Mouse (Mus musculus): Measurements from ENCODE around the gene Uspl1.

- TF ChIP-seq POLR2A (IDR thresholded peaks at IDR 0.05; ENCODE audit: low read depth, low read length): no peak
- no peak for TF ChIP-seq CTCF (IDR thresholded peaks at IDR 0.05; ENCODE audit: extremely low read depth, insufficient read length, insufficient replicate concordance, low read depth, low read length)
Observed at GRCm38 (mm10) chr5:149237221-149237950, 53.2 kb downstream of the Uspl1 start.
